Mouse (Mus musculus) kidney, adult 9 months (tissue): ENCODE measurements around the gene Cep97.
"Not testable (repeated sequence)": the region's sequence is repeated elsewhere in the genome, so short reads cannot be mapped to it uniquely, and the experiment has no call there.

Experiments
- DNase-seq: peaks from one replicate; pipeline ENCODE4 v3.0.0; 2022

Gene Cep97

DNA sequence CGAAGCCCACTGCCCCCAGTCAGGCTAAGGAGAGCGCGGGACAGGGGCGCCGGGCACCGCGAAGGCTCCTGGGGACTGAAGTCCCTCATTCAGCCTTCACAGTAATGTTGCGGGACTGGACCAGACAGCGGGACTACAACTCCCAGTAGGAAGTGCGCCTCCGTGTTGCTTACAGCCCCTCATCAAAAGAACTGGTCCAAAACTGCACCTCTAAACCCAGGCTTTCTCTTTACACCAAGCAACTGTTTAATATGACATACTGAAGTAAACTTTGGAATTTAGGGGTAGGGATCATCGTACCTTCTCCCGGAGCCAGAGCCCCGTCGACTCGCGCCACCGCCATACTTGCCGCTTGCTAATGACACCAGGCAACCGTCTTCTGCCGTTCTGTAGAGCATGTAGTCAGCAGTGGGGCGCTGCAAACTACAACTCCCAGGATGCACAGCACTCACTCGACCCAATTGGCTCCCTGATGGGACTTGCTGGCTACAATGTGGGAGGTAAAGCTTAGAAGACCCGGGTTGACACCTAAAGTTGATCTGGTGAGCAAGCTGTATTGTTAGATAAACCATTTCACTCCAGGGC lies at the start of gene Cep97:
TSS of gene Cep97 (minus strand) at position 403 of the 585 bp plus-strand sequence.
- DNase-seq = peak; percentile 97

DNA sequence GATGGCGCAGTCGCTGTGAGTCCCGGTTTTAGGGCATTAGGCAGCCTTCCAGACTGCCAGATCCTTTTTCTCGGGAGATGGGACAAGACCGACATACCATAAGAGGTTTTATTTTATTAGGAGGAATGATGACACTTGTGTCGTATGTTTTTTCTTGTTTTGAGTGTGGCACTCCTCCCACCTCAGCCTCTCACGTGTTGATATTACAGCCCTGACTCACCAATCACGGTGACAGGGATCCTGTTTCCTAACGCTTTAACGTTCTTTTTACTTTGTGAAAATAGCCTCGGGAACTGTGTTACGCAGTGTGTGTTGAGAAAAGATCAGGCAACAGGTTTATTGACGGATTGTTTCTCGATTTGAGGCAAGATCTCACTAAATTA lies 40.2 kb upstream of the Cep97 start:
- peak; percentile 68 for DNase-seq

DNA sequence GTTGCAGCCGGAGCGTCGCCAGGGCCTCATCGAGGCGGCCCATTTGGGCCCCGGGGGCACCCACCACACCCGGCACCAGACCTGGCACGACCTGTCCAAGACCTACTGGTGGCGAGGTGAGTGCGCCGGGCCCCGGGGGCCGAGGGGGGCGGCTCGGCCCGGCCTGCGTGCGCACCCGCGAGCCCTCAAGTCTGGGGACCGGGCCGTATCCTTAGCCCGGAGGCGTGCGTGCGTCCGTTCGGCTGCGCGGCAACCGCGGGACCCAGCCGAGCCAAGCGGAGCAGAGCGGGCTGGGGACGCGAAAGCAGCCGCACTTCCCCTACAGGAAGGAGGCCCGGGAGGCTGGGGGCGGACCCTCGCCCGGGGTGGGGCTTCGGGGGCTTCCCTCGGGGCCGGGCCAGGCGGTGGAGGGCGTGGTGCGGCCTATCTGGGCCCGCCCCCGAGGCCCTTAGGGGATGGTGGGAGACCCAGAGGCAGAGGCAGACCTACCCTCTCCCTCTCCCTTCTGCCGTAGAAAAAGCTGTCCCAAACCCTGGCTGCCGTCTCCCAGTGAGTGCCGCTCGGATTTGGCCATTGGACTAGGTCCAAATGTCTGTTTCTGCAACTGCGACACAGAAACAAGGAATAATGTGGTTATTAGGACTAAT lies 39.7 kb upstream of the Cep97 start:
- peak; percentile 92 for DNase-seq

DNA sequence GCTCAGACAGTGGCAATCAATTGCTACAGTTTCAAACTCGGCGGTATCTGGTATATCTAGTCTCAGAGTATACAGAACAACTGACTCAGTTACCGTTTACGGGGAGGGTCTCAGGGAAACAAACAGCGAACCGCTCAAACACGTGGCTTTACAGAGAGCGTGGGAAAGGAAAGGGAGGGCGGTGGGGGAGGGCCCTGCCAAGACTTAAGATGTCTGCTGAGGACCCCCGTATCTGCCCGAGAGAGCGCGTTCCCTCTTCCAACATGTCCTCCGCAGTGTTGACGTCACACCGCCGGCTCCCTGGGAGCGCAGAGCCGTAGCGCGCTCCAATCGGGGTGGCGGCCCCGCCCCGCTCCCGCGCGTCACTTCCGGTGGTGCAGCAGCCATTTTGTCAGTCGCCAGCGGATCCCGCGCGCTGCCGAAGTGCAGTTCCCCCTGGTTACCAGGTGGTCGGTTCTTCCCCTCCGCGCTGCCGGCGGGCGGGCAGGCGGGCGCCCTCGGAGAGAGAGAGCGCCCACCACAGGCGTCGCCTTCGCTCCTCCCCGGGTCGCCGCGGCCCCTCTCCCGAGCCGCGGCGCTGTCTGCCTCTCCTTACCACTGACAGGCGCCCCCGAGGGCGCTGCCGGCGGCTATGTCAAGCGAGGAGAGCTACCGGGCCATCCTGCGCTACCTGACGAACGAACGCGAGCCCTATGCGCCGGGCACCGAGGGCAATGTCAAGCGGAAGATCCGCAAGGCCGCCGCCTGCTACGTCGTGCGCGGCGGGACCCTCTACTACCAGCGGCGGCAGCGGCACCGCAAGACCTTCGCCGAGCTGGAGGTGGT lies 39.0 kb upstream of the Cep97 start, which contains the start of gene Zbtb11:
TSS of gene Zbtb11 (plus strand) at position 453 of the 825 bp plus-strand sequence.
- peak; percentile 99 for DNase-seq

DNA sequence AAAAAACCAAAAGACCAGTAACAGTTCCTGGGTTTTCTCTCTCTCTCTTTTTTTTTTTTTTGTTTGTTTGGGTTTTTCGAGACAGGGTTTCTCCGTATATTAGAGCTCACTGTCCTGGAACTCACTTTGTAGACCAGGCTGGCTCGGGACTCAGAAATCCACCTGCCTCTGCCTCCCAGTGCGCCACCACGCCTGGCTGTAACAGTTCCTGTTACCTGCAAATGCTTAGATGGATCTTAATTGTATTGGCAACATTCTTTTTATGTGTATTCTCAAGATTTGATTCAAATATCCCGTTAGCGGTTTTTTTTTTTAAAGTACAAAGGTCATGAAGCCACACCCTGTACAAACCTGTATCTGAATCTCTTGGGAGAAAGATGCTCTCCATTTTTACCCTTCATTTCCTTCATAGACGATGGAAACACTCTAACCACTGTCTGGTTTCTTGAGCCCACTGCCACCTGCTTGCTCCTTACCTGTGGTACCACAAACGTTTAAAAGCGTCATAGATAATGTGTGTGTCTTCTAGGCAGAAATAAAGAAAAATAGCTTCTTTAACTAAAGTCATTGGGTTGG lies 38.1 kb upstream of the Cep97 start:
- DNase-seq = no peak

DNA sequence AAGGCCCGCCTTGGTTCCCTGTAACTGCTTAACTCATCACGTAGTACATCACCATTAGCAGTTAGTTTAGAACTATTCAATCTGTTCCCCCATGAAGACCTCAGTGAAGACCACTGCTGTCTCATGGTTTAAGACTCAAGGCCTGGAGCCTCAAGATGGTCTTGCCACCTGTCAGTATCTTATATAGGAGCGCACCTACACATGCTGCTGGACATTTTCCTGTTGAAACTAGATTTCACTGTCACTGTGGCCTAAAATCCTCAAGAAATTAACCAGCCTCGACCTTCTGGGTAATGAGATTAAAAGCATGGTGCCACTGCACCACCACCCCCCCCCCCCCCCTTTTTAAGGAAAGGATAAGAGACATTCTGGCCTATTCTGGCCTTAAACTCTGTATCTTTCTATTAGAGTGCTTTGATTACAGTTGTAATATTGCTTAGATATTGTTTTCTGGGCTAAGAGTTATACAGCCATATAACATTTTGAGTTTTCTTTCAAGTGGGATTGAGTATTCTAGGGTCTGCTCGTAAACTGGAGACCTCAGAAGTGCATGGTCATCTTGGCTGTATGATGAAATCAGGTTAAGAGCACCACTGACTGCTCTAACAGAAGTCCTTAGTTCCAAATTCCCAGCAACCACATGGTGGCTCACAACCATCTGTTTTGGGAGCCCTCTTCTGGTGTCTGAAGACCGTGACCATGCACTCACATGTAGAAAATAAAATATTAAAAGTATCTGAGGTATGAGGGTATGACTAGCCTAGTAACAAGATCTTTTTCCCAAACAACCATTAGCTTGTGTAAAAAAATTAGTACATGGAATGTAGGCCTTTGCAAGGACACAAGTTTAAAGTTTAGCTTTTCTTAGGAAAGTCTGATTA lies 37.3 kb upstream of the Cep97 start:
- no peak for DNase-seq

DNA sequence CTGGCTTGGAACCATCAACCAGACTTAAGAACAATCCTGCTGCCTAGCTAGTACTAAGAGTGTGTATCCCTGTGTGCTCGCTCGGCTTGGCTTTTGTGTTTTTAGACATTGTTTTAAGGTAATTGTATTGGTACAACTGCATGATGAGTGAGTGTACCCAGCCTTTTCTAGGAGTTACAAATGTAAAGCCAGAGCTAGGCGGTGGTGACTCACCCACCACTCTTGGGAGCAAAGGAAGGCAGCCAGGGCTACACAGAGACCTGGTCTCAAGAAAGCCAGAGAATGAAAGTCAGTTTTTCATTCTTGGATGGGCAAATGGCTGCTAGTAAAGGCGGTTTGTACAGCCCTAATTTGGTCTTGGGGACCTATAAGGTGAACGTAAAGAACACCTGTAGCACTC lies 35.8 kb upstream of the Cep97 start:
- DNase-seq = no peak

DNA sequence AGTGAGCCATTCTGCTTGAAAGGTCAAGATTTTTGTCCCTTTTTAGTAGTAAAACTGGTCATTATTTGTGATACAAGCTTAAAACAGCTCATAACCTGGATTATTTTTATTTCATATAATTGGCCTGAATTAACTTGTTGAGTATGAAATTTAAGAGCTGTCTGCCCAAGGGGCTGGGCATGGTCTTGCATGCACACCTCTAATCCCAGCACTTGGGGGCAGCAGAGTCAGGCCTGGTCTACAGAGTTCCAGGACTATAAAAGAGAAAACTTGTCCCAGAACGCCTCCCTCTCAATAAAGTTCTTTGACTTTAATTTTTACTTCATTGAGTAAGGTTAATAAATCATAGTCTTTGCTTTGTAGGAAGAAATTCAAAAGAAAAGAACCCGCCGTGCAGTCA lies 34.5 kb upstream of the Cep97 start:
- peak; percentile 57 for DNase-seq

DNA sequence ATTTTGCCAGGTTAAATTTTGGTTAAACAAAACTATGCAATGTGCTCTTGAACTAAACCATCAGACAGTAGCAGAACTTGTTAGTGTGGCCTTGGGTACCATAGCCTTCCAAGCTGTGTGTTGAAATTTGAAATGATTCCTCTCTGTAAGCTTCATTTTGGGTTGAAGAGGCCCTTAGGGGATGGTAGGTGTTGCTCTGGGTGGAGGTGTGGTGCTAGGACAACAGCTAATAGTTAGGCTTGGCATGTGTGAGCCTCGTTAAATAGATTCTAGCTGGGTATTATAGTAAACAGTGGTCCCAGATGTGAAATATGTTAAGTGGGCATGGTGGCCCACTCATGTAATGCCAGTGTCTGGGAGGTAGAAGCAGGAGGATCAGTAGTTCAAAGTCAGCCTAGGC lies 32.6 kb upstream of the Cep97 start:
- no peak for DNase-seq

DNA sequence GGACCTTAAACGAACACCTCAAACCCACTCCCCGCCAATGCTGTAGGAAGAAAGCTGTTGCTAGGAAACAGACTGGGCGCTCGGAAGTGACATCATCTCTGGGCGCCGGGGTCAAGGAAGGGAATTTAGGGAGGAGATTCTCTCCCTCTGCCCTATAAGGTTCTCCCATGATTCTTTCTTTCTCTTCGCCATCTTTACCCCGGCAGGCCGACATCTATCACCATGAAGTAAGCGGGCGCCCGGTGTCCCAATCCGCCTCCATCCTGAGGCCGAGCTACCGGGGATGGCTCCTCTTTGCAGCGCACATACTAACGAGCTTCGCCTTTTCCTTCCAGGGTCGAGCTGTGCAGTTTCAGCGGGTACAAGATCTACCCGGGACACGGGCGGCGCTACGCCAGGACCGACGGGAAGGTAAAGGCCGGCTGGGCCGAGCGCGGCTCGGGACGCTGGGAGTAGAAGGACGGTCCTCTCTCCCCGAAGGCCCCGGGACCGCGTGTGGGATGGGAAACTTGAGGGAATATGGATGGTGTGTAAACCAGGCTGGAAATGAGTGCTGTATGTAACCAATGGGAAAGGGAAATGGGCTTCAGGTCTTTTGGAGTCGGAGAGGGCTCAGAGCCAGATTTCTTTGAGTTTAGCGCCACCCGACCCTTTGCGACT lies 31.7 kb upstream of the Cep97 start, which contains the start of gene Rpl24:
TSS of gene Rpl24 (plus strand) at position 64 of the 660 bp plus-strand sequence.
- DNase-seq = peak; percentile 96

DNA sequence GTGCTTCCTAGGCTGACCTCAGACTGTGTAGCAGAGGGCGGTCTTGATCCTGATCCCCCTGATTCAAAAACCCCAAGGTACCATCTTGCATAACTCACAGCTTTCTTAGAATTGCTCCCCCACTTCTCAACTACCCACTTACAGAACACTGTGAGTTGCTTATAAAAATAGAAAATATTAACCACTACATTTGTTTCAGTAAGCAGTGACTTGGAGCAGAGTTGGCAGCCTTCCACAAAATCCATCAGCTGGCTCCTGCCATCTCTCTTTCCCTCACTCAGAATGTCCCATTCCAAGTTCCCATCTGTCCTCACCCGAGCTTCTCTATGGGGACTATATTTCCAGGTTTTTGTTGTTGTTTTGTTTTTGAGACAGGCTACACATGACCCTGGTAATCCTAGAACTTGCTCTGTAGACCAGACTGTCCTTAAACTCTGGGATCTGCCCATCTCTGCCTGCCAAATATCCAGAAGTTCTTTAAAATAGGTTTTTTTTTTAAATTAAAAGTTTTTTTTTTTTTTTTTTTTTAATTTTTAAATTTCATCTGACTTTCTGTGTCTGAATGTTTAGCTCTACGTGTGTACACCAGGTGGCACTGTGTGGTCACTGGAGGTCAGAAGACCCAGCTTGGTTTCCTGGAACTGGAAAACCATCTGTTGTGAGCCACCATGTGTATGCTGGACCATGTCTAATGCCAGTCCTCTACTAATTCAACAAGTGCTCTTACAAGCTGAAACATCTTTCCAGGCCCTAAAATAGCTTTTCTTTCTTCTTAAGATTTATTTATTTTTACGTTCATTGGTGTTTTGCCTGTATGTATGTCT lies 29.7 kb upstream of the Cep97 start:
- DNase-seq = peak; percentile 62

DNA sequence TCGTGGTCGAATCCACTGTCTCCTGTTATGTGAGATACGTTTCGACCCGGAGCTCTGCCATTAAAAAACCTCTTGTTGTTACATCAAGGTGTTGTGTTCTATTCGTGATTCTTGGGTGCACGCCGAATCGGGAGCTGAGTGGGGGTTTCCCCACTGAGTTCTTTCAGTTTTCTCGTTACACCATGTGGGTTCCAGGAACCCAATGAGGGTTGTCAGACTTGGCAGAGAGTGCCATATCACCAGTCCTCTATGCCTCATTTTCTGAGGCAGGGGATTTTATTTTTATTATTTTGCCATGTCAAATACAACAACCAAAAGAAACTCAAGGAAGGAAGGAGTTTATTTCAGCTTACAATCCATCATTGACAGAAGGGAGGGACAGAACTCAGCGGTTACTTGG lies 28.4 kb upstream of the Cep97 start:
- not testable (repeated sequence) for DNase-seq

DNA sequence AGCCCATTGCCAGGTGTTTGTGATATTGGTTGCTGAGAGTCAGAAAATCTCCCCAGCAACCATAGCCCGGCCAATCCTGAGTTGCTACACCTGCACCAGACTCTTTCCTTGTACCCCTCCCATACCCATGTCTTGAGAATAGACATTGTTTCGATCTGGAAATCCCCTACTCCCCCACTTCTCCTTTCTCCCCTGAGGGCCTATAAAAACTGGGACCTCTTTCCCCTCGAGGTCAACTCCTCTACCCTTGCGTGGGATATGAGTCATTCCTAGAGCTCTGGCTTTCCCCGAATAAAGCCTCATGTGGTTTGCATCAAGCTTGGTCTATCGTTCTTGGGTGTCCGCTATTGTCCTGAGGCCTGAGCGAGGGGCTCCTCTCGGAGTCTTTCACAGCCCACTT lies 19.5 kb upstream of the Cep97 start:
- not testable (repeated sequence) for DNase-seq

DNA sequence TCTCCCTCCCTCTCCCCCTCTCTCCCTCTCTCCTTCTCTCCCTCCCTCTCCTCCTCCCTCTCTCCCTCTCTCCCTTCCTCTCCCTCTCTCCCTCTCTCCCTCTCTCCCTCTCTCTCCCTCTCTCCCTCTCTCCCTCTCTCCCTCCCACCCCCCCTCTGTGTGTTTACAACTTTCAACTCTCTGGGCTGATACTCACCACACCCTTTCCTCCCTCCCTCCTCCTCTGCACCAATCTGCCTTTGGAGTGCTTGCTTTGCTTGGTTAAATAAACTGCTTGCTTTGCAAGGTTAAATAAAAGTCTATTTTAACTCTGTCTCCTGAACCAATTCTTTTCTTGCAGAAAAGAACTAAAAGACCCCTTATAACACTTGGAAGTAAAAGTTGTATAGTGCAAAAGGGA lies 18.1 kb upstream of the Cep97 start:
- DNase-seq = no peak

DNA sequence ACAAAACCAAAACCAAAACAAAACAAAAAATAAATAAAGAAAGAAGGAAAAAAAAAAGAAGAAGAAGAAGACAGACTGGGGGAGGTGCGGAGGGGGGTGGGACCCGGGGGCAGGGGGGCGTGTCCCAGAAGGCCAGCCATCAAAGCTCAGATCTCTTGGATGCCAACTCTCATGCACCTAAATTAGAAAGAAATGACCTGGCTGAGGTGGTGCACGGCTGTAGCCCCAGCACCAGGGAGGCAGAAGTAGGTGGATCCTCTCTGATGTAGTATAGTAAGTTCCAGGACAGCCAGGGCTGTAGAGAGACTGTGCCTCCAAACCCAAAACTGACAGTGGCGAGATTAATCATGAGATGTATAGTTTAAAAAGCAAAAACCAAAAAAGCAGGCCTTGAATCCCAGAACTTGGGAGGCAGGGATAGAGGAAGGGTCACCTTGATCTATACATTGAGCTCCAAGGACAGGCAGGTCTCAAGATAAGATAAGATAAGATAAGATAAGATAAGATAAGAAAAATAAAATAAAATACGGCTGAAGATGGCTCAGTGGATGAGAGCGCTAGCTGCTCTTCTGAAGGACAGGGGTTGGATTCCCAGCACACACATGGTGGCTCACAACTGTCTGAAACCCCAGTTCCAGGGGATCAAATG lies 17.1 kb upstream of the Cep97 start:
- no peak for DNase-seq

DNA sequence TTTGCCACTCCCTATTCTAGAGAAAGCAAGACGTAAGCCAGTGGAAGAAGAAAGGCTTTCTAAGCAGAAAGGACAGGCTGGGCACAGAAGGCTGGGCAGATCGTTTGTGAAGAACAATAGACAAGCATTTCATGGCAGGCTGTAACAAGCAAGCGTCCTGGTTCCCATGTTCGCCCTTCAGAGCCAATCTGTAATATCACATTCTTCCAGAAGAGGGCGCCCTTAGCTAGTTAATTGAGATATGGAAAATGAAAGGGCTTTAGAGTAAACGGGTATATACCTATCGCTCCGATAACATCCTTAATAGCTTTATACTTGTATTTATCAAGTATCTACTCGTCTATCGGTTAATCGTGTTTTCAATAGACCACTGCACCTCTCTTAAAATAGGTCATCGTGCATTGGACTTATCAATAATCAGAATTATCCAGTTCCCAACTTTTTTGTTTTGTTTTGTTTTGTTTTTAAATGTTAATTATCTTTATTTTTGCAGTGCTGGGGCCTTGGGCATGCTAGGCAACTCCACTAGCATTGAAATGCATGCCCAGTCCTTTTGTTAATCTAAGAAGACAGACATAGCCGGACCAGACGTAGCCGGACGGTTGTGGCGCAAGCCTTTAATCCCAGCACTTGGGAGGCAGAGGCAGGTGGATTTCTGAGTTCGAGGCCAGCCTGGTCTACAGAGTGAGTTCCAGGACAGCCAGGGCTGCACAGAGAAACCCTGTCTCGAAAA lies 16.5 kb upstream of the Cep97 start:
- DNase-seq = peak; percentile 87

DNA sequence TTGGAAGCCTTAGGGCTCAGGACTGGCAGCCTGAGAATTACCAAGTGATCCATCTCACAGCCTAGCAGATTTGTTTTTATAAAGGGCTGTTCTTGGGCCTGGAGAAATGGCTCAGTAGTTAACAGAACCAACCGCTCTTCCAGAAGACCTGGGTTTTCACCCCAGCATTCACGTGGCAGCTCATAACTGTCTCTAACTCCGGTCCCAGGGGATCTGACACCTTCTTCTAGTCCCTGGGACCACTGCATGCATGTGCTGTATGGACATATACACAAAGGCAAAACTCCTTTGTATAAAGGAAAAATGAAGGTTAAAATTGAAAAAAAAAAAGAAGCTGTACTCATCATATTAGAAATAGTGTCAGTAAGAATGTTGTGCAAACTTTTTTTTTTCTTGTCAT lies 15.8 kb upstream of the Cep97 start:
- no peak for DNase-seq

DNA sequence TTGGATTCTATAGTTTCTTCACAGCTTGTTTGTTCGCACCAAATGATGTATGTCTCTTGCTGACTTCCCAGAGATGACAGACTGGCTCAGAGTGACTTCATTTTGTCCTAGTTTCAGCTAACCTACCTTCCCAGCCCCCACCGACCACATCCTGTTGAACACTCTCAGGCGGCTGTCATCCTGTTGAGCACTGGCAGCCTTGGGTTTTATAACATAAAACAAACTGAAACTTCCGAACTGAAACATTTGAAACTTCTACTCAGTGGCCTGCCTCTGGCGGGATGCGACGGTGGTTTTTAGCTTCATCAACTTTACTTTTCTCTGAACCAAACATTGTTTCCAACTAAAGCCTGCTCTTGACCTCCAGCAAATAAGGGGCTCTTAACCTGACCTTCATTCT lies 14.3 kb upstream of the Cep97 start:
- peak; percentile 22 for DNase-seq

DNA sequence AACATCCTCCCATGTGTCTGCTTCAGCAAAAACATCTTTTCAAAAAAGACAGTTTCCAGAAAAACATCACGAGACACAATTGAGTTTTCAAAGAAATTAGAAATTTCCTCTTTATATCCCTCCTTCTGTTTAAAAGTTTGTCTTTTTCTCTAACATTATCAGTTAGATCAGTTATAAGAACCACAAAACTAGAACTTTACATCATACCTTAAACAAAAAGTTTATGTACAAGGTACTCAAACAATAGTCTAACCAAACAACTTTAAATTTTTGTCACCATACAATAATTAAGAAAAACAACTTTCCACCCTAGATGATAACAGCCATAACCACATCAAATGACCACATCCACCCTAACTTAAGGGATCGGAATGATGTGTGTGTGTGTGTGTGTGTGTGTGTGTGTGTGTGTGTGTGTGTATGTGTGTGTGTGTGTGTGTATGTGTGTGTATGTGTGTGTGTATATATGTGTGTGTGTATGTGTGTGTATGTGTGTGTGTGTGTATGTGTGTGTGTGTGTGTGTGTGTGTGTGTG lies 13.3 kb upstream of the Cep97 start:
- not testable (repeated sequence) for DNase-seq
